Mouse (Mus musculus) limb, embryonic 14.5 days (tissue): Measurements from ENCODE around the gene Scamp2. TPM values are rescaled to one million over a fixed set of nuclear protein-coding genes. Genes with fewer than 3 reads are reported as not detected.

Experiments used
- ATAC-seq: fragments of 200-750 bp; cut with Nextera tagmentation; 2 replicates; pipeline ENCODE4 v1.8.0; 2017; ENCODE audit warnings: low read depth, moderate number of reproducible peaks, moderate TSS enrichment; ENCODE audit not compliant: low FRiP score
- DNase-seq: peaks from one replicate; pipeline ENCODE4 v3.0.0-alpha.2; 2015; ENCODE audit warnings: low spot score
- H3K27ac ChIP-seq: fragments of 300-500 bp; sonication (generic); replicated peaks from 2 replicates; pipeline ENCODE4 v1.5.1; 2014; ENCODE audit warnings: low read depth, mild to moderate bottlenecking, low read length, moderate library complexity, mixed read lengths
- H3K27me3 ChIP-seq: fragments of 300-500 bp; sonication (generic); 2 replicates; pipeline ENCODE4 v1.6.1; 2014; ENCODE audit warnings: low read length, mixed read lengths; ENCODE audit not compliant: control insufficient read depth, insufficient read depth
- H3K36me3 ChIP-seq: fragments of 300-500 bp; sonication (generic); 2 replicates; pipeline ENCODE4 v1.6.1; 2014; ENCODE audit warnings: mild to moderate bottlenecking, low read length, moderate library complexity, mixed read lengths; ENCODE audit not compliant: control insufficient read depth, insufficient read depth
- H3K4me1 ChIP-seq: fragments of 300-500 bp; sonication (generic); 2 replicates; pipeline ENCODE4 v1.6.1; 2014; ENCODE audit warnings: antibody characterized with exemption, low read length, mixed read lengths; ENCODE audit not compliant: control insufficient read depth, insufficient read depth
- H3K4me2 ChIP-seq: fragments of 300-500 bp; sonication (generic); replicated peaks from 2 replicates; pipeline ENCODE4 v1.6.1; 2014; ENCODE audit warnings: low read depth, mild to moderate bottlenecking, low read length, moderate library complexity; ENCODE audit not compliant: severe bottlenecking
- H3K4me3 ChIP-seq: fragments of 300-500 bp; sonication (generic); replicated peaks from 2 replicates; pipeline ENCODE4 v1.5.1; 2014; ENCODE audit warnings: low read length
- H3K9ac ChIP-seq: fragments of 300-500 bp; sonication (generic); 2 replicates; pipeline ENCODE4 v1.6.1; 2014; ENCODE audit warnings: mild to moderate bottlenecking, low read depth, low read length, moderate library complexity; ENCODE audit not compliant: severe bottlenecking
- H3K9me3 ChIP-seq: fragments of 300-500 bp; sonication (generic); 2 replicates; pipeline ENCODE4 v1.6.1; 2016; ENCODE audit warnings: low read length; ENCODE audit not compliant: control insufficient read depth
- POLR2A ChIP-seq: fragments of 200-500 bp; IDR thresholded peaks from 2 replicates; pipeline ENCODE4 v1.8.0; 2012; ENCODE audit warnings: inconsistent platforms, mild to moderate bottlenecking, moderate library complexity, borderline replicate concordance; ENCODE audit not compliant: insufficient read depth, insufficient read length; ENCODE audit errors: extremely low read depth
- WGBS: fragments of 180-500 bp; shearing (Covaris S2); extraction: QIAGEN DNeasy Blood & Tissue Kit; methylation state at CpG from one replicate; pipeline ENCODE4 v1.1.7; 2014; 5-methylcytosine and 5-hydroxymethylcytosine counted together
- polyA plus RNA-seq, 2 experiments: library from polyadenylated mRNA; depleted of rRNA in 1 of 2; stranded (reverse) in 1 of 2; unstranded in 1 of 2; fragments of >200 nt; fragmentation: Nextera tagmentation in 1 of 2; extraction: Ambion mirVana in 1 of 2; gene quantifications; 2 replicates each; pipeline versions ENCODE4 v1.2.1 to v1.2.3; 2012 to 2014

Scamp2 gene
- polyA plus RNA-seq, 2 experiments = 75.3 to 82.5 TPM

DNA sequence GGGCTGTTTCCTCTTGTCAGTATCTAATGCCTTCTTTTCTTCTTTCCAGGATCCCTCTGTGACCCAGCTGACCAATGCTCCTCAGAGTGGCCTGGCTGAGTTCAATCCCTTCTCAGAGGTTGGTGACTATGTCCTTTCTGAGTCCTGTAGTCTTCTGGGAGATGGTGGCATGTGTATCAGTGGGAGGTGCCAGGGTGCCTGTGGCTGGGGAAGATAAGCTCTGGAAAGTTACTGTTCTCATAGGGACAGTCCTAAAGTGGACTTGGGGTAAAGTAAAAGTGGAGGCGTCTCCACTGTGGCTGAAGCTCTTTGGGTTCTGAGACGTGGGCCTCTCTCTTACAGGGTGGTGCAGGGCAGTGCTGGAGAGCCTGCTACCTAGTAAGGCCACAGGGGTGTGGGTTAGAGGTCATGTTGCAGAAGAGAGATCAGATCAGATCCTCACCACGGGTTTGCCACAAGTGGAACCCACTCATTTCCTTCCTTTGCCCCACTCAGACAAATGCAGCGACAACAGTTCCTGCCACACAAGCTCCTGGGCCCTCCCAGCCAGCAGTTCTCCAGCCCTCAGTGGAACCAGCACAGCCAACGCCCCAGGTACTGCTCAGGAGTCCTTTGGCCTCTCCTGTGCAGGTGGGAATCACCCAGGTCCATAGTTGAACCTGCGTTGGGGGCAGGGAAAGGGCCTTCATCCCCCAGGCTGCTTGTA lies 16.6 kb downstream of the Scamp2 start:
- WGBS = 82% methylated on average over 6 of the region's 6 CpGs
- no peak for DNase-seq
- no peak for TF ChIP-seq POLR2A
- Histone ChIP-seq H3K36me3 (peaks cover 53% of the 10 kb centered on the region), H3K27me3 (no peaks in the 10 kb centered on the region), H3K9ac (no peak overlapping the region), H3K4me3 (no peak overlapping the region), H3K27ac (no peak overlapping the region), H3K9me3 (no peaks in the 10 kb centered on the region), H3K4me1 (no peaks in the 10 kb centered on the region), H3K4me2 (no peak overlapping the region)
- ATAC-seq = no peak

DNA sequence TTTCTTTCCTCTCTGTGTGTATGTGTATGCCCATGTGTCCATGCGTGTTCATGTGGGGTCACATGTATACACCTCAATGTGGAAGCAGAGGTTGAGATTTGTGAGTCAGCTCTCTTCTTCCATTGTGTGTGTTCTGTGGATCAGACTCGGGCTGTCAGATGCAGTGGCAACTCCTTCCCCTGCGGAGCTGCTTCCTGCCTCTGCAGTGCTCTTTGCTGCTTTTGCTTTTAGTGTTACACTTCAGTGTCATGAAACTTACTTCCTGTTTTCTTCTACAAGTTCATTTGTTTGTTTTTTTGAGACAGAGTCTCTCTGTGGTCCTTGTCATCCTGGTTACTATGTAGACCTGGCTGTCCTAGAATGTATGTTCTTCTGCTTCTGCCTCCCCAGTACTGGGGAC lies 24.2 kb downstream of the Scamp2 start:
- DNase-seq (no peak), ATAC-seq (no peak)
- H3K9ac ChIP-seq = no peak overlapping the region
- 80% methylated on average over 3 of the region's 3 CpGs for WGBS
- no peak overlapping the region for H3K27ac ChIP-seq
- no peak overlapping the region for H3K4me2 ChIP-seq
- peaks cover 71% of the 10 kb centered on the region for H3K36me3 ChIP-seq
- no peak overlapping the region for H3K4me3 ChIP-seq
- H3K27me3 ChIP-seq = no peaks in the 10 kb centered on the region
- 0 out of 2 replicates have a peak, but pooled peaks cover 3% of the 10 kb centered on the region for H3K4me1 ChIP-seq
- H3K9me3 ChIP-seq = no peaks in the 10 kb centered on the region
- no peak for TF ChIP-seq POLR2A

DNA sequence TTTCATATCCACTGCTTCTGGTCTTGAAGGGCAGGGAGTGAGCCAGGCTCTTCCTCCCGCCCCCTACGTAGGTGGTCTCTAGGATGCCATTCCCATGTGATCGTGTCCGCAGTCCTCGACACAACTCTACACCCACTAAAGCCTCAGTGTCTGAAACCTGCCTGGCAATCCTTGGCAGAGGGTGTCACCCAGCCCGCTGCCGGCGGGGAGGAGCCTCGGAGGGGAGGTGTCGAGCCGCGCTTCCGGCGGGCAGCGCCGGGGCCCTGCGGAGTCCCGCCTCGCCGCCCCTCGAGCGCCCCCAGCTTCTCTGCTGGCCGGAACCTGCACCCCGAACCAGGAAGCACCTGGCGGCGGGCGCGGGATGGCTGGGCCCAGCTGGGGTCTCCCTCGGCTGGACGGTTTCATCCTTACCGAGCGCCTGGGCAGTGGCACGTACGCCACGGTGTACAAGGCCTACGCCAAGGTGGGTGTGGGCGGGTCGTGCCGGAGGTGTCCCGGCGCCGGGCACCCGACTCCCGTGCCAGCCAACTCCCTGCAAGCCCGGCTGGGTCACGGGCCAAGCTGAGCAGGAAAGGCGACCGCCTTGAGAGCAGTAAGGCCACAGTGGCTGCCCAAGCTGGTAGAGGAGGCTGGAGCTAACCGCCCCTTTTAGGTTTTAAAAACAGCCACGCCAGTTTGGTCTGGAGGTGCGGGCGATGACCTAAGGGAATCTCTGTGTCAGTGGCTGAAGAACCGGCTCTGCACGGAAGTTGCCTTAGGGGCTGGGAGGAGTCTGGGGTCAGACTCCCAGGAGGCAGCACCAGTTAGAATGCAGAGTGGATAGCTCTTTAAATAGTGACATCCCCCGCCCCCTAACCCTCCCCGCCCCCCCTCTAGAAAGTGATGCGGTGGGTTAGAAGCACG lies 28.7 kb downstream of the Scamp2 start, which contains the start of gene Ulk3:
TSS of gene Ulk3 (plus strand) at position 229 of the 903 bp plus-strand sequence.
- Histone ChIP-seq H3K27me3 (no peaks in the 10 kb centered on the region), H3K9me3 (no peaks in the 10 kb centered on the region), H3K9ac (peak within 1 kb of the TSS; percentile 72), H3K4me3 (peak within 1 kb of the TSS; percentile 82), H3K27ac (peak within 1 kb of the TSS; percentile 80), H3K36me3 (peaks cover 54% of the 10 kb centered on the region), H3K4me2 (peak within 1 kb of the TSS; percentile 90), H3K4me1 (peaks cover 7% of the 10 kb centered on the region)
- WGBS = under 1% methylated on average over 51 of the region's 58 CpGs
- ATAC-seq = peak; percentile 85
- no peak for TF ChIP-seq POLR2A
- peak; percentile 60 for DNase-seq

DNA sequence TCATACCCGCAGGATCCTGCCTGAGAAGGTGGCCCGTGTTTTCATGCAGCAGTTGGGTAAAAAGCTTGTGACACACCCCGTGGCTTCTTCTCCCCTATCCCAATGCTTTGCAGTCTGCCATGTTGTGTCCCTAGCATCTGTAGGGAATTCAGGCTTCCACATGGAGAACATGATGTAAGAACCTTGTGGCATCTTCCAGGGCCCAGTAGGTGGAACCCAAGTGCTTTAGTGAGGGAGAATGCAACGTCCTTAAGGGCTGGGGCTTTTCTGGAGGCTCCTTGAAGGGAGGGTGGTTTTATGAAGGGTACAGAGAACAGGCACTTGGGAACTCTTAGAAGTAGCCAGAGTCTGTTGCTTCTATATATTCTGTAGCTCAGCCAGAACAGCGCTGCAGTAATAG lies 30.0 kb downstream of the Scamp2 start:
- 34% methylated on average over 5 of the region's 5 CpGs for WGBS
- Histone ChIP-seq H3K36me3 (peaks cover 57% of the 10 kb centered on the region), H3K9ac (no peak overlapping the region), H3K27me3 (no peaks in the 10 kb centered on the region), H3K4me1 (peaks cover 7% of the 10 kb centered on the region), H3K27ac (no peak overlapping the region), H3K4me3 (0 out of 2 replicates have a peak overlapping the region, but pooled peaks have one; percentile 82), H3K9me3 (no peaks in the 10 kb centered on the region), H3K4me2 (peak overlapping the region; percentile 90; the same call in 1 of the 2 replicates)
- TF ChIP-seq POLR2A = no peak
- ATAC-seq (no peak), DNase-seq (no peak)

DNA sequence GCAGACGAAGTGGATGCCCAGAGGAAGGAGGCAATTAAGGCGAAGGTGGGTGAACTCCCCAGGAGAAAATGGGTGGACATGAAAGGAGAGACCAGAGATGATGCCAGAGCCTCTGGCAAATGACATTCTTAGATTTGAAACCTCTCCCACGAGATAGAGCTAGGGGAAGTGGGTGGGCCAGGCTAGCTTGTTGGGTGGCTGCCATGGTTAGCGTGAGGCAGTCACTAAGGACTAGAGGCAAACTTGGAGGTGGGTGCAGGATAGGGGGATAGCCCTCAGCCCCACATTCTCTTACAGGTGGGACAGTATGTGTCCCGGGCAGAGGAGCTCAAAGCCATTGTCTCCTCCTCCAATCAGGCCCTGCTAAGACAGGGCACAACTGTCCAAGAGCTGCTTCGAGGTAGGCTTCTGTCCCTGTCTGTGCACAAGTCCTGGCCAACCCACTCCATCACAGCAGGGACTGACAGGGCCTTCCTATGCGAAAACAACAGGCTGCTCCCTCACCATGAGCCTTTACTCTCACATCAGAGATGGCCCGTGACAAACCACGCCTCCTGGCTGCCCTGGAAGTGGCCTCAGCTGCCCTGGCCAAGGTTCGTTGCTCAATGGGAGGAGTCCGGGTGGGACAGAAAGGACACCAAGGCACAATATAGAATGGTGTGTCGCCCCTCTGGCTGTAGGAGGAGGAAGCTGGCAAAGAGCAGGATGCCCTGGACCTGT lies 32.9 kb downstream of the Scamp2 start:
- H3K36me3 ChIP-seq = peaks cover 38% of the 10 kb centered on the region
- H3K9me3 ChIP-seq = no peaks in the 10 kb centered on the region
- H3K9ac ChIP-seq = no peak overlapping the region
- peaks cover 7% of the 10 kb centered on the region for H3K4me1 ChIP-seq
- H3K27me3 ChIP-seq = no peaks in the 10 kb centered on the region
- no peak for TF ChIP-seq POLR2A
- no peak overlapping the region for H3K4me3 ChIP-seq
- no peak overlapping the region for H3K4me2 ChIP-seq
- ATAC-seq = no peak
- no peak for DNase-seq
- 48% methylated on average over 11 of the region's 12 CpGs for WGBS
- H3K27ac ChIP-seq = no peak overlapping the region
